Mouse (Mus musculus): ENCODE data around the gene Glyctk. TPM values are rescaled to one million over a fixed set of nuclear protein-coding genes. Genes with fewer than 3 reads are reported as not detected.
A peak's percentile ranks its signal among the peaks of the same experiment; 100 is the strongest.

Gene Glyctk
- polyA plus RNA-seq, 1 experiment from 2014 or later = 2.3 TPM

DNA sequence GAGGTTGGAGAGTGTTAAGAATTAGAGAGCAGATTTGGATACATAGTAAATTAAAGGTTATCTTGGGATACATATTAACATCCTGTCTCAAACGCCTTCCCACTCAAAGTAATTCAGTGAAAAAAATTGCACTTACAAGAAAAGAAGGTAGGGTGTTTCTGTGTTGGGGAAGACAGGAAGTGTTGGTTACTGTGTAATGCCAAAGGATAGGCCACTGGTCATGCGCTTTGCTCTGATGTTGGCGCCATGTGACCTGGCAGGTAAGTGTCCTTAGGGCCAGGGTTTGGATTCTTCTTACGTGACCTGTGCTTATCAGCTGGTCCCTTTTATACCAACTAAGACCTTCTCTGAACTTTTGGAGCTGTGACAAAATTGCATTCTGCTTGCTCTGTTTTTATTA, 24.2 kb upstream of the Glyctk start:
- Histone ChIP-seq H3K27me3 (replicated peaks; ENCODE audit: control insufficient read depth, insufficient read depth, low read length) (no peaks in the 10 kb centered on the region), H3K9me3 (replicated peaks; ENCODE audit: control insufficient read depth, low read length) (no peaks in the 10 kb centered on the region), H3K27ac (ENCODE audit: low read depth, low read length) (no peak overlapping the region), H3K9ac (ENCODE audit: low read length) (no peak overlapping the region), H3K4me3 (ENCODE audit: low read depth, low read length) (no peak overlapping the region), H3K36me3 (ENCODE audit: control insufficient read depth, insufficient read depth, low read length) (peaks cover 97% of the 10 kb centered on the region), H3K4me2 (ENCODE audit: low read length) (no peak overlapping the region), H3K4me1 (ENCODE audit: control insufficient read depth, insufficient read depth, low read length) (no peaks in the 10 kb centered on the region)
- 98% methylated on average over 4 of the region's 4 CpGs for WGBS
- ATAC-seq = no peak
- no peak for DNase-seq (ENCODE audit: low spot score)

DNA sequence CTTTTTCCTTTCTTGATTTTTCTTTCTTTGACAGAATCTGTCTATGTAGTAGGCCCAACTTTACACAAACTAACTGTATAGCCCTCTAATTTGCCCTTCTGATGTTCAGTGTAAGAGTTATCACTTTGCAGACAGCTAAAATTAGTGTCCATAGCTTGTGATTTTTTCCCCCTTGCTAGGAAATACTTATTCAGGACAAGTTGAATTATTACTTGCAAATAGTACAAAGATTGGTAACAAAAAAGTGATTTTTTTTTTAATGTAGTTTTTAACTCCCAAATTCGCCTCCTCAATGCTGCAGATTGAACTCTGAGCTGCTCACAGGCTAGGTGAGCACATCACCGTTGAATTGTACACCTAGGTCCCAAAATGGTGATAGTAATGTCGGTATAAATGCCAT, 22.0 kb upstream of the Glyctk start:
- H3K9ac ChIP-seq (ENCODE audit: low read length) = no peak overlapping the region
- no peak overlapping the region for H3K4me2 ChIP-seq (ENCODE audit: low read length)
- WGBS = 97% methylated on average over 3 of the region's 3 CpGs
- H3K27me3 ChIP-seq (replicated peaks; ENCODE audit: control insufficient read depth, insufficient read depth, low read length) = no peaks in the 10 kb centered on the region
- peaks cover 85% of the 10 kb centered on the region for H3K36me3 ChIP-seq (ENCODE audit: control insufficient read depth, insufficient read depth, low read length)
- H3K4me1 ChIP-seq (ENCODE audit: control insufficient read depth, insufficient read depth, low read length) = no peaks in the 10 kb centered on the region
- H3K27ac ChIP-seq (ENCODE audit: low read depth, low read length) = no peak overlapping the region
- H3K9me3 ChIP-seq (replicated peaks; ENCODE audit: control insufficient read depth, low read length) = no peaks in the 10 kb centered on the region
- ATAC-seq (no peak), DNase-seq (ENCODE audit: low spot score) (no peak)
- no peak overlapping the region for H3K4me3 ChIP-seq (ENCODE audit: low read depth, low read length)

DNA sequence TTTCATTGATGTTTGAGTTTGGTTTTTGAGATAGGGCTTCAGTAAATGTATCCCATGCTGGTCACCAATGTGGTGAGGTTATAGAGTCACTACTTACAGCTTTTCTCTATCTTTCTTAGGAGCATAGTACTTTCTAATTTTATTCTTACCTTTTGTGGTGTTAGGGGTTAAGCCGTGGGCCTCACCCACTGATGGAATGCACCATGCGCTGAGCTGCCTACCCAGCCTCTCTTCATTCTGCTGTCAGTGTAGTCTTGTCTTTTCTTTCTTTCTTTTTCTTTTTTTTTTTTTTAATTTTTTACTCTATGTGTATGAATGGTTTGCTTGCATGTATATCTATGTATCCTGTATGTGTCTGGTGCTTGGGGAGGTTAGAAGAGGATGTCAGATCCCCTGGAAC, 21.5 kb upstream of the Glyctk start:
- no peak for ATAC-seq
- Histone ChIP-seq H3K4me1 (ENCODE audit: control insufficient read depth, insufficient read depth, low read length) (peaks cover 4% of the 10 kb centered on the region; the same call in 1 of the 2 replicates), H3K4me2 (ENCODE audit: low read length) (no peak overlapping the region), H3K27me3 (replicated peaks; ENCODE audit: control insufficient read depth, insufficient read depth, low read length) (no peaks in the 10 kb centered on the region), H3K36me3 (ENCODE audit: control insufficient read depth, insufficient read depth, low read length) (peaks cover 80% of the 10 kb centered on the region), H3K9me3 (replicated peaks; ENCODE audit: control insufficient read depth, low read length) (no peaks in the 10 kb centered on the region), H3K27ac (ENCODE audit: low read depth, low read length) (no peak overlapping the region), H3K4me3 (ENCODE audit: low read depth, low read length) (no peak overlapping the region), H3K9ac (ENCODE audit: low read length) (no peak overlapping the region)
- 92% methylated on average over 2 of the region's 2 CpGs for WGBS
- DNase-seq (ENCODE audit: low spot score) = no peak

DNA sequence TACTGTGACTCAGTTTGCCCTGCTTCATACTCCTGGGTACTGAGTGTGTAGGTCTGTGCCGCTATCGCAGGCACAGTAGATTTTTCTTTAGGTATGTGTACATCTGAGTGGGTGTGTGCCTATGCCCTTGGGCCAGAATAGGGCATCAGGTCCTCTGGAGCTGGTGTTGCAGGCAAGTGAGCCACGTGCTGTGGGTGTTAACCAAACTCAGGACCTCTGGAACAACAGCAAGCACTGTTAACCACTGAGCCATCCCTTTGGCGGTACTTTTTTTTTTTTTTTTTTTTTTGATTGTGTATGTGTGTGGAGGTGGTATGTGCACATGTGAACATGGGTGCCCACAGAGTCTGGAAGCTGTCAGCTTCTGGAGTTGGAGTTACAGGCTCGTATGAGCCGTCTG, 19.9 kb upstream of the Glyctk start:
- Histone ChIP-seq H3K36me3 (ENCODE audit: control insufficient read depth, insufficient read depth, low read length) (peaks cover 63% of the 10 kb centered on the region), H3K27ac (ENCODE audit: low read depth, low read length) (no peak overlapping the region), H3K9me3 (replicated peaks; ENCODE audit: control insufficient read depth, low read length) (no peaks in the 10 kb centered on the region), H3K9ac (ENCODE audit: low read length) (no peak overlapping the region), H3K4me1 (ENCODE audit: control insufficient read depth, insufficient read depth, low read length) (peaks cover 18% of the 10 kb centered on the region), H3K4me2 (ENCODE audit: low read length) (no peak overlapping the region), H3K27me3 (replicated peaks; ENCODE audit: control insufficient read depth, insufficient read depth, low read length) (no peaks in the 10 kb centered on the region), H3K4me3 (ENCODE audit: low read depth, low read length) (no peak overlapping the region)
- DNase-seq (ENCODE audit: low spot score) (no peak), ATAC-seq (no peak)
- WGBS = 90% methylated on average over 6 of the region's 6 CpGs

DNA sequence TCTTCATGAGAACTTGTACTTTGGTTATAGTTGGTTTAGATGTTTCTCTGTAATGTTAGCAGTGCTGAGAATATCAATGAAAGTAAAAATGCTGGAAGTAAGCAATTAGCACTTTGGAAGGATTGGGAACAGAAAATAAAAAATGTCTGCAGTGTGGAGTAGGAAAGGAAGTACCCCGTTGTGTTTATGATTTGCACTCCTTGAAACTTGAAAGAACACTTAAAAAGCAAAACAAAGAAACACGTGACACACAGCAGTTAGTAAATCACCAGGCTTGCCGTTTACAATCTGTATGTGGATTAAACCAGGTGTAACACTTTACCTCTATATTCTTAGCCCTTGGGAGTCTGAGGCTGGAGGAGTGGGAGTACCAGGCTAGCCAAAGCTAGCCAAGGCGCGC, 18.8 kb upstream of the Glyctk start:
- H3K4me3 ChIP-seq (ENCODE audit: low read depth, low read length) = no peak overlapping the region
- peaks cover 21% of the 10 kb centered on the region for H3K4me1 ChIP-seq (ENCODE audit: control insufficient read depth, insufficient read depth, low read length)
- DNase-seq (ENCODE audit: low spot score) = no peak
- H3K36me3 ChIP-seq (ENCODE audit: control insufficient read depth, insufficient read depth, low read length) = peaks cover 53% of the 10 kb centered on the region
- ATAC-seq = no peak
- WGBS = 87% methylated on average over 5 of the region's 5 CpGs
- no peaks in the 10 kb centered on the region for H3K27me3 ChIP-seq (replicated peaks; ENCODE audit: control insufficient read depth, insufficient read depth, low read length)
- no peak overlapping the region for H3K4me2 ChIP-seq (ENCODE audit: low read length)
- H3K9me3 ChIP-seq (replicated peaks; ENCODE audit: control insufficient read depth, low read length) = no peaks in the 10 kb centered on the region
- no peak overlapping the region for H3K9ac ChIP-seq (ENCODE audit: low read length)
- no peak overlapping the region for H3K27ac ChIP-seq (ENCODE audit: low read depth, low read length)

DNA sequence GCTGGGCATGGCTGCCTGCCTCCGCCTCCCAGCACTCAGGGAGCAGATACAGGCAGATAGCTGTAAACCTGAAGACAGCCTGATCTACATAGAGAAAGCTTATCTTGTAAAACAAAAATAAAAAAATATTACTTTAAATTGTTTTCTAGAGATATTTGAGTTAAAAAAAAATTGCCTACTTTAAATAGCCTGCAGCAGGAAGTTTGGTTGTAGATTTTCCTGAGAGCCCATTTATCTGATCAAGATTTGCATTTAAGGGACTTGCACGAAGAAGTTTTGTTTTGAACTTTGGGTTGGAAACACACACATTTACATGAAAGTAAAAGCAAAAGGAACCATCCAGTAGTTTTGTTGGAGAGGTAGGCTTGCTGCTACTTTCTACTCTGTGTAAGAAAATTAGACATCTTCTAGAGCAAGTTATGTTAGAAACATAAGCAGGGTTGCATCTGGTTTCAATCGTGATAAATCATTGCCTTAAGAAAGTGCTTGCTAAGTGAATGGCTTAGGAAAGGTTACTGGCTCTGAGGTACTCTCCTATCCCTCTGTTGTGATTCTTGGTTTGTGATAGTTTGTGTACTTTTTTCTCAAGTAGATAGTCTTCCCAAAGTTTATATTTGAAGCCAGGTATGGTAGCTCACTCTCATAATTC, 17.7 kb upstream of the Glyctk start:
- H3K27me3 ChIP-seq (replicated peaks; ENCODE audit: control insufficient read depth, insufficient read depth, low read length) = no peaks in the 10 kb centered on the region
- H3K9ac ChIP-seq (ENCODE audit: low read length) = no peak overlapping the region
- H3K27ac ChIP-seq (ENCODE audit: low read depth, low read length) = no peak overlapping the region
- H3K36me3 ChIP-seq (ENCODE audit: control insufficient read depth, insufficient read depth, low read length) = peaks cover 42% of the 10 kb centered on the region
- no peak overlapping the region for H3K4me2 ChIP-seq (ENCODE audit: low read length)
- no peak overlapping the region for H3K4me3 ChIP-seq (ENCODE audit: low read depth, low read length)
- H3K4me1 ChIP-seq (ENCODE audit: control insufficient read depth, insufficient read depth, low read length) = peaks cover 21% of the 10 kb centered on the region
- no peak for ATAC-seq
- WGBS = 91% methylated on average over 3 of the region's 3 CpGs
- H3K9me3 ChIP-seq (replicated peaks; ENCODE audit: control insufficient read depth, low read length) = no peaks in the 10 kb centered on the region
- no peak for DNase-seq (ENCODE audit: low spot score)

DNA sequence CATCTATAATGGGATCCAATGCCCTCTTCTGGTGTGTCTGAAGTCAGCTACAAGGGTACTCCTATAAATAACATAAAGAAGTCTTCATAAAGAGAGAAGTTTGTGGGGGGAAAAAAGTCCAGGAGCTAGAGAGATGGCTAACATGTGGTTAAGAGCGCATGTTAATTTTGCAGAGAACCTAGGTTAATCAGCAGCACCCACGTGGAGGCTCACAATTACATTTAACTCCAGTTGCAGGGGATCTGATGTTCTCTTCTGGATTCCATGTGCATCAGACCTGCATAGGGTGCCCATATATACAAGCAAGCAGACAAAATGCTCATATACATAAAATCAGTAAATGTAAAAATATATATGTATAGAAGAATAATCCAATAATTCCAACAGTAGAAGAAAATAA, 15.4 kb upstream of the Glyctk start:
- ATAC-seq (no peak), DNase-seq (ENCODE audit: low spot score) (no peak)
- Histone ChIP-seq H3K4me3 (ENCODE audit: low read depth, low read length) (peak overlapping the region; percentile 94), H3K4me1 (ENCODE audit: control insufficient read depth, insufficient read depth, low read length) (peaks cover 27% of the 10 kb centered on the region), H3K27ac (ENCODE audit: low read depth, low read length) (no peak overlapping the region), H3K9me3 (replicated peaks; ENCODE audit: control insufficient read depth, low read length) (no peaks in the 10 kb centered on the region), H3K27me3 (replicated peaks; ENCODE audit: control insufficient read depth, insufficient read depth, low read length) (no peaks in the 10 kb centered on the region), H3K9ac (ENCODE audit: low read length) (0 out of 2 replicates have a peak overlapping the region, but pooled peaks have one; percentile 35), H3K4me2 (ENCODE audit: low read length) (peak overlapping the region; percentile 87), H3K36me3 (ENCODE audit: control insufficient read depth, insufficient read depth, low read length) (peaks cover 20% of the 10 kb centered on the region)
- 54% methylated on average over 2 of the region's 2 CpGs for WGBS

DNA sequence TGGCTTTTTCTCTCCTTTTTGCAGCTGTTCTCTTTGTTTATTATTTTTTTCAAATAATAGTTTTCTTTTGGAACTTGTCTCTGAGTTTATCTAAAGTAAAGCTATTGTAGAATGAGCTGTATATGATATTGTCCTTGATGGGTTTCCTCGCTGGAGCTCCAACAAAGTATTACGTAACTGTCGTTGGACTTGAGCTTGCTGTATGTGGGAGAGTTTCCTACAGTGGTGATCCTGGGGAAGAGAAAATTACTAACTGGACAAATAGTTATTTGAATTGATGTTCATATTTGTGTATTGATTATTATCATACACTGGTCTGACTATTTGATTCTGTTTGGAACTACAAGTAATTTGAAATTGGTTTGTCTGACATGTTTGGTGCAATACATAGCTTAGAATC, 14.6 kb upstream of the Glyctk start:
- H3K27ac ChIP-seq (ENCODE audit: low read depth, low read length) = no peak overlapping the region
- peak overlapping the region; percentile 93 for H3K9ac ChIP-seq (ENCODE audit: low read length)
- 22% methylated on average over 3 of the region's 3 CpGs for WGBS
- H3K9me3 ChIP-seq (replicated peaks; ENCODE audit: control insufficient read depth, low read length) = no peaks in the 10 kb centered on the region
- ATAC-seq (no peak), DNase-seq (ENCODE audit: low spot score) (no peak)
- H3K36me3 ChIP-seq (ENCODE audit: control insufficient read depth, insufficient read depth, low read length) = peaks cover 12% of the 10 kb centered on the region
- peak overlapping the region; percentile 94 for H3K4me3 ChIP-seq (ENCODE audit: low read depth, low read length)
- H3K27me3 ChIP-seq (replicated peaks; ENCODE audit: control insufficient read depth, insufficient read depth, low read length) = no peaks in the 10 kb centered on the region
- H3K4me2 ChIP-seq (ENCODE audit: low read length) = peak overlapping the region; percentile 87
- peaks cover 27% of the 10 kb centered on the region for H3K4me1 ChIP-seq (ENCODE audit: control insufficient read depth, insufficient read depth, low read length)

DNA sequence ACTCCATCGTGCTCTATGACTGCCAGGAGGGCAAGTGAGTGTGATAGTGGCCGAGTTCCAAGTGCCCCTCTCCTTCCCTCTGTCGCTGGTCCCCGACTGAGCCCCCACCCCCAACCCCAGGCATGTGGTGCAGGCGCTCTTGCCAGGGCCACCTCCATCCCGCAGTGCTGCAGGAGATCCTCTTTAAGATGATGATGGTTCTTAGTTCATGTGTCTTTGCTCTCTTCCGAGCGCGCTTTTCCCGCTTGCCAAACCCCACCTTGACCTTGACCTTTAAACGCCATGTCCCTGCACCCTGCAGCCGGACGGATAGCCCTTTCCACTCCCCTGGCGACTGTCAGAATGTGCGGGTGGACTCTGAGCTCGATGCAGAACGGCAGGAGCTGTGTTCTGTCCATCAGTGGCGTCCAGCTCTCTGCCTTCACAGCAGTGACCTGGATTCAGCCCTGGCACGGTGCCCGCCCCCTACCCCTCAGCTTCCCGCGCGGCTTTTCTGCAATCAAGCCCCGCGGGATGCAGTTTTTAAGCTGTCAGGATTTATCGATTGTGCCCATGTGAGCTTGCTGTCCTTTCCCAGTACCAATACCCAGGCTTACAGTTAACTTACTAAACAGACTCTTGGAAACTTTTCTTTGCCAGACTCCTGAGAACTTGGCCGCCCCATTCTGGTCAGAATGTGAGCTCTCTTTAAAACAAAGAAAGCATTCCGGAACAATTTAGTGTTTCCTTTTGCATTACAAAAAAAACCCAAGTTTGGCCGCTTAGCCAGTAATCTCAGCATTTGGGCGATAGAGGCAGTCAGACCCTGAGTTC, 13.6 kb upstream of the Glyctk start:
- peaks cover 27% of the 10 kb centered on the region for H3K4me1 ChIP-seq (ENCODE audit: control insufficient read depth, insufficient read depth, low read length)
- 1% methylated on average over 30 of the region's 30 CpGs for WGBS
- peak; percentile 67 for ATAC-seq

More for the DNA sequence above, 13.6 kb upstream of the Glyctk start:
- Histone ChIP-seq H3K4me2 (ENCODE audit: low read length) (peak overlapping the region; percentile 87), H3K4me3 (ENCODE audit: low read depth, low read length) (peak overlapping the region; percentile 94), H3K9ac (ENCODE audit: low read length) (peak overlapping the region; percentile 93), H3K27me3 (replicated peaks; ENCODE audit: control insufficient read depth, insufficient read depth, low read length) (no peaks in the 10 kb centered on the region), H3K27ac (ENCODE audit: low read depth, low read length) (peak overlapping the region; percentile 97), H3K36me3 (ENCODE audit: control insufficient read depth, insufficient read depth, low read length) (peaks cover 4% of the 10 kb centered on the region; the same call in 1 of the 2 replicates), H3K9me3 (replicated peaks; ENCODE audit: control insufficient read depth, low read length) (no peaks in the 10 kb centered on the region)
- peak; percentile 62 for DNase-seq (ENCODE audit: low spot score)
